ENCODE assay signal across 8 mouse cellular contexts in genomic region chr4:145774241-145774761, GRCm38 (mm10).
A peak's percentile ranks its signal among the peaks of the same experiment; 100 is the strongest.
DNase-seq lines count a peak whose midpoint lies in the region; ATAC-seq lines count a peak whose summit lies in the region.
"Not testable (repeated sequence)": the region's sequence is repeated elsewhere in the genome, so short reads cannot be mapped to it uniquely, and the experiment has no call there.

No protein-coding gene starts in this region.

- H3K4me1 ChIP-seq in forebrain, embryonic 11.5 days (replicated peaks; ENCODE audit: control insufficient read depth, insufficient read depth, low read length); heart, embryonic 14.5 days (ENCODE audit: control insufficient read depth in 2 of 2, insufficient read depth in 2 of 2, low read length in 2 of 2); limb, embryonic 13.5 days; midbrain, embryonic 10.5 days: not testable (repeated sequence)

- DNase-seq in adrenal gland, postnatal 14 days, result peak; percentile 66
- peak; percentile 55 for DNase-seq in forebrain, embryonic 11.5 days (ENCODE audit: low spot score)
- DNase-seq in kidney, adult 8-10 months, result peak; percentile 2 to 14
- peak; percentile 35 for DNase-seq in midbrain, embryonic 10.5 days (ENCODE audit: low spot score)
- DNase-seq in right cerebral cortex, postnatal 14 days, result peak; percentile 4
- DNase-seq in urinary bladder, postnatal 36 days (ENCODE audit: low spot score in 2 of 2), result peak; percentile 16 to 19

- H3K27ac ChIP-seq in forebrain, embryonic 11.5 days (ENCODE audit: low read depth, low read length); heart, embryonic 14.5 days (replicated peaks in 1 of 2; ENCODE audit: control insufficient read depth in 1 of 2, insufficient read depth in 1 of 2, low read depth in 2 of 2, low read length in 2 of 2); limb, embryonic 13.5 days; midbrain, embryonic 10.5 days (replicated peaks): not testable (repeated sequence)

- not testable (repeated sequence) for H3K36me3 ChIP-seq in forebrain, embryonic 11.5 days (ENCODE audit: control insufficient read depth, insufficient read depth, low read length); heart, embryonic 14.5 days (ENCODE audit: control insufficient read depth, insufficient read depth, low read length); limb, embryonic 13.5 days; midbrain, embryonic 10.5 days

- H3K27me3 ChIP-seq in forebrain, embryonic 11.5 days (ENCODE audit: control insufficient read depth, insufficient read depth, low read length); heart, embryonic 14.5 days (ENCODE audit: control insufficient read depth, insufficient read depth, low read length); limb, embryonic 13.5 days; midbrain, embryonic 10.5 days (ENCODE audit: low read depth, poor library complexity, severe bottlenecking): not testable (repeated sequence)

- 3% methylated on average over 29 of the region's 49 CpGs for WGBS in forebrain, embryonic 11.5 days
- 2% methylated on average over 42 of the region's 49 CpGs for WGBS in heart, embryonic 14.5 days
- WGBS in limb, embryonic 13.5 days, result 1% methylated on average over 44 of the region's 49 CpGs
- WGBS in midbrain, embryonic 10.5 days, result 4% methylated on average over 49 of the region's 49 CpGs

- H3K9me3 ChIP-seq in forebrain, embryonic 11.5 days (ENCODE audit: control insufficient read depth, low read length); heart, embryonic 14.5 days (ENCODE audit: control insufficient read depth, low read length); limb, embryonic 13.5 days; midbrain, embryonic 10.5 days (replicated peaks): not testable (repeated sequence)

- H3K4me3 ChIP-seq in forebrain, embryonic 11.5 days (ENCODE audit: low read depth, low read length), result peak overlapping the region; percentile 19; the same call in 1 of the 2 replicates
- H3K4me3 ChIP-seq in heart, embryonic 14.5 days (ENCODE audit: control insufficient read depth in 1 of 2, insufficient read depth in 1 of 2, low read depth in 1 of 2, low read length in 2 of 2), result peak overlapping the region; percentile 22 to 28; a peak in 3 of 4 replicates
- H3K4me3 ChIP-seq in limb, embryonic 13.5 days, result peak overlapping the region; percentile 37
- H3K4me3 ChIP-seq in midbrain, embryonic 10.5 days, result peak overlapping the region; percentile 43

- not testable (repeated sequence) for H3K9ac ChIP-seq in forebrain, embryonic 11.5 days (ENCODE audit: low read length); heart, embryonic 14.5 days (ENCODE audit: low read length); limb, embryonic 13.5 days

- 0 out of 2 replicates have a peak overlapping the region, but pooled peaks have one; percentile 26 for H3K4me2 ChIP-seq in forebrain, embryonic 11.5 days (ENCODE audit: low read depth, low read length, severe bottlenecking)
- peak overlapping the region; percentile 55 for H3K4me2 ChIP-seq in heart, embryonic 14.5 days (ENCODE audit: low read length)
- H3K4me2 ChIP-seq in limb, embryonic 13.5 days (replicated peaks), result peak overlapping the region; percentile 54

- peak; percentile 98 for ATAC-seq in forebrain, embryonic 11.5 days (replicated peaks; ENCODE audit: low FRiP score)
- ATAC-seq in heart, embryonic 14.5 days (ENCODE audit: insufficient number of reproducible peaks, insufficient read depth, low FRiP score, low read depth), result peak; percentile 86
- peak; percentile 93 for ATAC-seq in limb, embryonic 13.5 days (ENCODE audit: low FRiP score, low read depth)

Comparison
In these comparisons a context has a peak if more than half of its experiments do, and no peak if none do; other contexts are left out.
1. DNase-seq: peak in every context shown above with its lines; median percentile 66 in adrenal gland, postnatal 14 days; 55 in forebrain, embryonic 11.5 days; 35 in midbrain, embryonic 10.5 days; 18 in urinary bladder, postnatal 36 days; 8 in kidney, adult 8-10 months; 4 in right cerebral cortex, postnatal 14 days.